8 mouse cellular contexts compared by ENCODE assay signal in genomic region chr19:6275740-6276389, GRCm38 (mm10). TPM values are rescaled to one million over a fixed set of nuclear protein-coding genes. Genes with fewer than 3 reads are reported as not detected.
DNase-seq lines count a peak whose midpoint lies in the region; ATAC-seq and TF ChIP-seq lines count a peak whose summit lies in the region.

No protein-coding gene starts in this region.

- peak overlapping the region; percentile 89 for H3K4me2 ChIP-seq in heart, embryonic 12.5 days
- peak overlapping the region; percentile 98 for H3K4me2 ChIP-seq in lung, embryonic 16.5 days (ENCODE audit: low read depth, low read length)

- 8% methylated on average over 15 of the region's 15 CpGs for WGBS in heart, embryonic 12.5 days
- 3% methylated on average over 15 of the region's 15 CpGs for WGBS in bone marrow, adult 2 months
- 9% methylated on average over 15 of the region's 15 CpGs for WGBS in hindbrain, embryonic 10.5 days
- WGBS in lung, embryonic 16.5 days = 5% methylated on average over 15 of the region's 15 CpGs

- intact Hi-C loops in heart, postnatal 36 days (cut with DNase I) = loop anchor here (2.0 kb wide), 1 partner anchor 15 kb away; no protein-coding TSS in a partner anchor

- no peak for TF ChIP-seq POLR2A in bone marrow, adult 2 months (IDR thresholded peaks at IDR 0.05; ENCODE audit: borderline replicate concordance, control insufficient read depth, low read depth, low read length)

- peak overlapping the region; percentile 73 for H3K9ac ChIP-seq in heart, embryonic 12.5 days
- H3K9ac ChIP-seq in lung, embryonic 16.5 days (ENCODE audit: low read length) = peak overlapping the region; percentile 69

- TF ChIP-seq CTCF in bone marrow, adult 2 months (IDR thresholded peaks at IDR 0.05; ENCODE audit: control insufficient read depth, insufficient read depth, low read length) = no peak

- 0 out of 2 replicates have a peak, but pooled peaks cover 2% of the 10 kb centered on the region for H3K27me3 ChIP-seq in heart, embryonic 12.5 days (replicated peaks)
- no peaks in the 10 kb centered on the region; the same call in 1 of the 2 replicates for H3K27me3 ChIP-seq in hindbrain, embryonic 10.5 days (ENCODE audit: insufficient read depth, poor library complexity, severe bottlenecking)
- no peaks in the 10 kb centered on the region for H3K27me3 ChIP-seq in lung, embryonic 16.5 days (ENCODE audit: control insufficient read depth, insufficient read depth, low read depth, low read length)

- peaks cover 37% of the 10 kb centered on the region for H3K4me1 ChIP-seq in heart, embryonic 12.5 days (replicated peaks)
- peaks cover 12% of the 10 kb centered on the region for H3K4me1 ChIP-seq in bone marrow, adult 2 months (ENCODE audit: control insufficient read depth, insufficient read depth, low read length)
- peaks cover 59% of the 10 kb centered on the region for H3K4me1 ChIP-seq in hindbrain, embryonic 10.5 days (replicated peaks)
- peaks cover 30% of the 10 kb centered on the region for H3K4me1 ChIP-seq in lung, embryonic 16.5 days (replicated peaks; ENCODE audit: control insufficient read depth, insufficient read depth, low read length)

- no peak for ATAC-seq in heart, embryonic 12.5 days (ENCODE audit: insufficient number of reproducible peaks, low FRiP score)
- peak; percentile 3; the same call in 1 of the 2 replicates for ATAC-seq in lung, embryonic 16.5 days (ENCODE audit: low read depth)

- H3K9me3 ChIP-seq in heart, embryonic 12.5 days (replicated peaks) = no peaks in the 10 kb centered on the region
- H3K9me3 ChIP-seq in hindbrain, embryonic 10.5 days = no peaks in the 10 kb centered on the region
- no peaks in the 10 kb centered on the region for H3K9me3 ChIP-seq in lung, embryonic 16.5 days (ENCODE audit: control insufficient read depth, low read length)

- H3K4me3 ChIP-seq in heart, embryonic 12.5 days = peak overlapping the region; percentile 92
- H3K4me3 ChIP-seq in bone marrow, adult 2 months (replicated peaks; ENCODE audit: control insufficient read depth, low read depth, low read length) = peak overlapping the region; percentile 59
- H3K4me3 ChIP-seq in hindbrain, embryonic 10.5 days = peak overlapping the region; percentile 94
- peak overlapping the region; percentile 84 for H3K4me3 ChIP-seq in lung, embryonic 16.5 days (ENCODE audit: low read length)

- no peak for DNase-seq in heart, postnatal 36 days
- no peak for DNase-seq in hindbrain, embryonic 10.5 days (ENCODE audit: low spot score)
- peak; percentile 57 to 68 for DNase-seq in spleen, adult 18-20 months
- DNase-seq in right cerebral cortex, postnatal 14 days = no peak
- DNase-seq in urinary bladder, adult 18-20 months (ENCODE audit: low spot score in 2 of 2) = no peak

- H3K36me3 ChIP-seq in heart, embryonic 12.5 days = peaks cover under 1% of the 10 kb centered on the region
- H3K36me3 ChIP-seq in hindbrain, embryonic 10.5 days = peaks cover 18% of the 10 kb centered on the region
- 0 out of 2 replicates have a peak, but pooled peaks cover 3% of the 10 kb centered on the region for H3K36me3 ChIP-seq in lung, embryonic 16.5 days (ENCODE audit: control insufficient read depth, insufficient read depth, low read length)

- H3K27ac ChIP-seq in heart, embryonic 12.5 days (ENCODE audit: poor library complexity, severe bottlenecking) = peak overlapping the region; percentile 72
- H3K27ac ChIP-seq in bone marrow, adult 2 months (ENCODE audit: control insufficient read depth, insufficient read depth, low read depth, low read length, poor library complexity) = peak overlapping the region; percentile 93
- H3K27ac ChIP-seq in hindbrain, embryonic 10.5 days = peak overlapping the region; percentile 92
- peak overlapping the region; percentile 83 for H3K27ac ChIP-seq in lung, embryonic 16.5 days (ENCODE audit: low read length)

RNA-seq across cellular contexts. Expression of gene Ehd1, which starts 0.7 kb away (rescaled TPM):
- polyA plus RNA-seq in heart, embryonic 12.5 days (2016; fragmentation: Nextera tagmentation; extraction: Ambion mirVana) = 87.0 and 88.7 TPM in 2 replicates
- total RNA-seq in heart, postnatal 36 days (2021) = 100 to 1,000 TPM; 105 to 151 TPM
- 40.0 and 63.1 TPM in 2 replicates for polyA plus RNA-seq in bone marrow, adult 2 months (2011; ENCODE audit: insufficient read depth, insufficient read length, low replicate concordance, missing spikeins)
- 87.8 and 103 TPM in 2 replicates for polyA plus RNA-seq in hindbrain, embryonic 10.5 days (2016; fragmentation: Nextera tagmentation; extraction: Ambion mirVana)
- 77.9 and 81.6 TPM in 2 replicates for polyA plus RNA-seq in lung, embryonic 16.5 days (2015; fragmentation: Nextera tagmentation; extraction: Ambion mirVana)

RNA-seq across cellular contexts. Expression of gene Cdc42bpg, which starts 30.4 kb away (rescaled TPM):
- 0.34 and 0.44 TPM in 2 replicates for polyA plus RNA-seq in heart, embryonic 12.5 days (2016; fragmentation: Nextera tagmentation; extraction: Ambion mirVana)
- total RNA-seq in heart, postnatal 36 days (2021) = 10 to 100 TPM; 10.9 to 11.9 TPM
- polyA plus RNA-seq in bone marrow, adult 2 months (2011; ENCODE audit: insufficient read depth, insufficient read length, low replicate concordance, missing spikeins) = 7.2 and 13.6 TPM in 2 replicates
- polyA plus RNA-seq in hindbrain, embryonic 10.5 days (2016; fragmentation: Nextera tagmentation; extraction: Ambion mirVana) = 0.29 and 0.37 TPM in 2 replicates
- 1.1 and 1.7 TPM in 2 replicates for polyA plus RNA-seq in lung, embryonic 16.5 days (2015; fragmentation: Nextera tagmentation; extraction: Ambion mirVana)

RNA-seq across cellular contexts. Expression of gene Atg2a, which starts 34.4 kb away (rescaled TPM):
- 10.9 and 13.0 TPM in 2 replicates for polyA plus RNA-seq in heart, embryonic 12.5 days (2016; fragmentation: Nextera tagmentation; extraction: Ambion mirVana)
- total RNA-seq in heart, postnatal 36 days (2021) = 10 to 100 TPM; 24.5 to 25.9 TPM
- polyA plus RNA-seq in bone marrow, adult 2 months (2011; ENCODE audit: insufficient read depth, insufficient read length, low replicate concordance, missing spikeins) = 17.0 and 36.4 TPM in 2 replicates
- 10.3 and 14.9 TPM in 2 replicates for polyA plus RNA-seq in hindbrain, embryonic 10.5 days (2016; fragmentation: Nextera tagmentation; extraction: Ambion mirVana)
- polyA plus RNA-seq in lung, embryonic 16.5 days (2015; fragmentation: Nextera tagmentation; extraction: Ambion mirVana) = 10.3 and 12.6 TPM in 2 replicates

RNA-seq across cellular contexts. Expression of gene Ppp2r5b, which starts 40.2 kb away (rescaled TPM):
- polyA plus RNA-seq in heart, embryonic 12.5 days (2016; fragmentation: Nextera tagmentation; extraction: Ambion mirVana) = 29.8 and 31.0 TPM in 2 replicates
- total RNA-seq in heart, postnatal 36 days (2021) = 10 to 100 TPM; 34.5 to 35.3 TPM
- polyA plus RNA-seq in bone marrow, adult 2 months (2011; ENCODE audit: insufficient read depth, insufficient read length, low replicate concordance, missing spikeins) = 21.0 and 43.9 TPM in 2 replicates
- polyA plus RNA-seq in hindbrain, embryonic 10.5 days (2016; fragmentation: Nextera tagmentation; extraction: Ambion mirVana) = 37.8 and 53.8 TPM in 2 replicates
- 17.8 and 20.2 TPM in 2 replicates for polyA plus RNA-seq in lung, embryonic 16.5 days (2015; fragmentation: Nextera tagmentation; extraction: Ambion mirVana)

RNA-seq across cellular contexts. Expression of gene Gpha2, which starts 49.7 kb away (rescaled TPM):
- polyA plus RNA-seq in heart, embryonic 12.5 days (2016; fragmentation: Nextera tagmentation; extraction: Ambion mirVana) = 0.57 TPM in 1 of 2 replicates, not detected in the other
- total RNA-seq in heart, postnatal 36 days (2021) = not detected
- not detected in 2 replicates for polyA plus RNA-seq in bone marrow, adult 2 months (2011; ENCODE audit: insufficient read depth, insufficient read length, low replicate concordance, missing spikeins)
- polyA plus RNA-seq in hindbrain, embryonic 10.5 days (2016; fragmentation: Nextera tagmentation; extraction: Ambion mirVana) = 0.57 TPM in 1 of 2 replicates, not detected in the other
- 0.63 and 0.88 TPM in 2 replicates for polyA plus RNA-seq in lung, embryonic 16.5 days (2015; fragmentation: Nextera tagmentation; extraction: Ambion mirVana)

Comparison
In these comparisons a context has a peak if more than half of its experiments do, and no peak if none do; other contexts are left out.
1. DNase-seq: peak in spleen, adult 18-20 months (2 of 2); none in heart, postnatal 36 days (0 of 2), hindbrain, embryonic 10.5 days (single experiment), right cerebral cortex, postnatal 14 days (single experiment) and urinary bladder, adult 18-20 months (0 of 2).
2. Peak in every context shown above with its lines, with median percentiles within 50 percentile points of each other: H3K27ac ChIP-seq and H3K4me3 ChIP-seq.